Mouse (Mus musculus): ENCODE data around the gene Mrpl53.
A peak's percentile ranks its signal among the peaks of the same experiment; 100 is the strongest.

Gene Mrpl53

DNA sequence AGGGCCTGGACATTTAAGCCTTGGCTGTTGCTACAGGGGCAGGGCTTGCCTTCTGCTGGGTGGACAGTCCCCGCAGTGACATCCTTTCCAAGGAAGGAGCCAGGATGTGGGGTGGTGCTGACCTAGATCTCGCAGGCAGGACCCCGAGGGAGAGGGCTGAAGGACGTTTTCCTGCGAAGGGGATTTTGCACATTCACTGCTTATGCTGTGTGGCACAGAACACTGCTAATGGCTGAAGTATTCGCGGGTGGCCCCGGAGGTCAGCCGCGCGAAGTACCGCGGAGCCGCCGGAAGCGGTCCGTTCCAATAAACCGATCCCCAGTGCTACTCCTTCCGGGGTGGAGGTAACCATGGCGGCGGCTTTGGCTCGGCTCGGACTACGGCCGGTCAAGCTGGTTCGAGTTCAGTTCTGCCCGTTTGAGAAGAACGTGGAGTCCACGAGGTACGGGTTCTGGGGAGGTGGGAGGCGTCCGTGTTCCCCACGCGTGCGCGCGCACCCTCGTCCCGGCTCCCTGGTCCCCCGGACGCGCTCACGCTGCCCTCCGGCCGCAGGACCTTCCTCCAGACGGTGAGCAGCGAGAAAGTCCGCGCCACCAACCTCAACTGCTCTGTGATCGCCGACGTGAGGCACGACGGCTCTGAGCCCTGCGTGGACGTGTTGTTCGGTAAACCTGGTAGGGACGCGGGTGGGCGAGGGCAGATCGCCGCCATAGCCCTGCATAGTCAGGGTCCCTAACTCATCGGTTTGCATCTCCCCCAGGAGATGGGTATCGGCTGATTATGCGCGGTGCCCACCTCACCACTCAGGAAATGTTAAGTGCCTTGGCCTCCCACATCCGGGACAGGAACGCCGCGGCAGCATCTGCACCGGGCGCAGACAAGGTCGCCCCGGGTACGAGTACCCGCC is at the start of gene Mrpl53:
TSS of gene Mrpl53 (plus strand) at position 279 of the 907 bp plus-strand sequence.
- peak; percentile 59 to 65 for DNase-seq (ENCODE audit: low spot score in 2 of 2)

GRCm38 (mm10) chr6:83065995-83066394 is 42.8 kb upstream of the Mrpl53 start:
- no peak for DNase-seq (ENCODE audit: low spot score in 2 of 2)

DNA sequence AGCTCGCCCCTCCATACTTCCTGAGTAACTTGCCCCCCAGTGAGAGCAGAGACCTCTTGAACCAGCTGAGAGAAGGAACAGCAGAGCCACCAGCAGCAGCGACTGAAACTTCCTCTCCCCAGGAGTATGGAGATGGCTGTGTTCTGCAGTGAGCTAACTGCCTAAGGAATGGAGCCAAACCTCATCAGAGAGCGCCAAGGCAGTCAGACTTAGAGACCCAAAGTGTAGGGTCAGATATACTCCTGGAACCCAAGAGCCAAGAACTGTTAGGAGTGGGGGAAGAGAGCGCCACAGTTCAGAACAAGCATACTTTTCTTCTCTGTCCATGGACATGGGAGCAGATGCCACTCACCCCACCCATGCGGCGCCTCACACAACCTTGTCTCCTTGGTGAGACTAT is 42.4 kb upstream of the Mrpl53 start:
- DNase-seq (ENCODE audit: low spot score in 2 of 2): no peak

DNA sequence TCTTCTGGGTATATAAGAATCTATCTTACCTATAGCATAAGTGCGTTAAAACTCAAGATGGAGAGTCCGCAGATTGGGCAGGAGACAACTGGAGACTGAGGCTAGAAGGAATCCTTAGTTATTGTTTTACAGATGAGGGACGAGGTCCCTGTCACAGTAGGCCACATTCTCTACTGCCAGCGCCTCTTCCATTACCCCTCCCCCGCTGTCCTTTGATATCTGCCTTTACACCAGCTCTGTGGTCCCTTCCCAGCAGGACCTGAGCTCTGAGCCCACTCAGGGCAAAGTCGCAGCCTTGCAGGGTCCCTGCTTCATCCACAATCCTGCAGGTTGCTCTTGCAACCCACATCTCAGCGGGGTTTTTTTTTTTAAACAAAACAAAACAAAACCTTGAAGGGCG is 40.6 kb upstream of the Mrpl53 start:
- DNase-seq (ENCODE audit: low spot score in 2 of 2): no peak

GRCm38 (mm10) chr6:83068706-83069487 is 39.9 kb upstream of the Mrpl53 start:
- no peak for DNase-seq (ENCODE audit: low spot score in 2 of 2)

DNA sequence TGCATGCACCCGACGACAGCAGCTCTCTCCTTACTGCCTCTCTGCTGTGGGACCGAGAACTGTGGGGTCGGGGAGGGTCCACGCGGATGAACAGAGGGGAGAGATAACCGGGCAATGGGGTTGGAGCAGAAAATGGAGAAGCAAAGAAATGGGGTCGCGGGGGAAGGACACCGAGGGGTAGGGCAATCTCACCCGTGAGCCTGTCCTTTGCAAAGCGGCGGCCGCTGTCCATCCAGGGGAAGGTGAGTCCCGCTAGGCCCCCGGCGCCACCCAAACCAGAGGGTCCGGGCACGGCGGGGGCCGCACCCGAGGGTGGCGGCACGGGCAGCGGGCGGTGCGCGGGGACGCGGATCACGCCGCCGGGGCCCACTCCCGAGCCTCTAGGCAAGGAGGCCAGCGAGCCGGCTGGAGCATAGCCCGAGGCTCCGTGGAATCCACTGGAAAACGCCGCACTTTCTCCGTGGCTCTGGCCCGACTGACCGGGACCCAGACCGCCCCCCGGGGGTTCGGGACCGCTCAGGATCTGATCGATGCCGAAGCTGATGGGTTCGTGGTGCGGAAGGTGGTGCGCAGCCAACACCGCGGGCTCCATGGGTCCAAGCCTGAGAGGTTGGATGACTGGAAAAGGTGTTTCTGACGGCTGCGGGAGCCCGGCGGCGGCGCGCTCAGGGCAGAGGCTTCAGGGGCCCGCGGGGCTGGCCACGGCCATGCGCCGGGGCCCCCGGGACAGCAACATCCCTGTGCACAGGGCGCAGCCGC is 39.2 kb upstream of the Mrpl53 start:
- DNase-seq (ENCODE audit: low spot score in 2 of 2): no peak

DNA sequence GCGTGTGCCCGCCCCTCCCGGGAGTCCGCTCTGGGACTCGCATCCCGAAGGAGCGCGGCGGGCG is 38.8 kb upstream of the Mrpl53 start, which contains the start of gene Tlx2:
TSS of gene Tlx2 (minus strand) at position 47 of the 64 bp plus-strand sequence.
- DNase-seq (ENCODE audit: low spot score in 2 of 2): no peak

DNA sequence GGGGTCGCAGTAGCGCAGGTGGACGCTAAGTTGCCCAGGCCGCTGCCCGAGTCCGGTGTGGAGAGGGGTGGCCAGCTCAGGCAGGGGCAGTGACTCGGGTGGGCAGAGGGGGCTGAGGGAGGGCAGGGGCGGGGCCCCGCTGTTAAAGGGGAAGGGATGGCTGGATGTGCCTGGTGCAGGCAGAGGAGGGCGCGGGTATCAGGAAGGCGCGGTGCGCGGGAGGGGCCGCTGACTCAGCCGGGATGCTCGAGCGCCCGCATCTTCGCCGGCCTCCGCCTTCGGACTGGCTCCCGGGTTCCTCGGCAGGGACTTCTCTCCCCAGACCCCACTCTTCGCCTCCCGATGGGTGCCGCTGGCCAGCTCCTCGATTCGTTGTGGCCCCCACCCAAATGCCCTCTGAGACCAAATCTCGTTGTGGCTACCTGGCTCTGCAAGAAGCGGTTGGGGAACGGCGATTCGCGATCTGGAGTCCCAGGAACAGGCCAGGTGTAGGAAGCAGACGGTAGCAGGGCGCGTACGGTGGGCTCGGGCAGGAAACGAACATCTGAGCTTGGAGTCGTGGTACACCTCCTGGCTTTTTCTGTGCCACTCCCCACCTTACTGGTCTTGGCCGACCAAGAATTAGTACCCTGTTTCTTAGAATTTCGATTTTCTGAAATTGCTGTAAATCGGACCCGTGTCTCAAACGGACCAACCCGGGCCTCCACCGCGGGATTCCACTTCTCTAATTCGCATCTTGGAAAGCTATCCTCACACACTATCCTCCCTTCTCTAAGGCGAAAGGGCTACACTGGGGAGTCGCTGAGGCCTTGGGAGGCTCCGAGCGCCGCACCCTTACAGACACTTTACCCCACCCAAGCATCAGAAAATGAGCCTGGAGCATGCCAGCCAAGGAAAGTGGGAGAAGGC is 38.3 kb upstream of the Mrpl53 start:
- no peak for DNase-seq (ENCODE audit: low spot score in 2 of 2)

DNA sequence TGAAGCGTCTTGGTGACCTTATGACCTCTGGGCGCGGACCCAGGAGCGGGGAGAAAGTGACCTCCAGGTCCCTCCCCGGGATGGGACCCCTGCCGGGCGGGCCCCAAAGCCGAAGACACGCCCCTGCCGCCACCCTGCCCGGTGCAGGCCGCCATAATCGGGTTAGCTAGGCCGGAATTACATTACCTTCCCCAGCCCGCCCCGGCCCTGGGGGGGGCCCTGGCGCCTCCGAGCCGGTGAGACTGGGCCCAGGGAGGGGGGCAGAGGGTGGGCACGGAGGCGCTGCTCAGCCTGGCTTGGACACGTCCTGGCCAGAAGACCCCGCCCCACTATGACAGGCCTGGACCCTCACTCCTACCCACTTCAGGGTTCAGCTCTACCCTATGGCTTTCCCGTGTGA is 37.6 kb upstream of the Mrpl53 start:
- no peak for DNase-seq (ENCODE audit: low spot score in 2 of 2)

DNA sequence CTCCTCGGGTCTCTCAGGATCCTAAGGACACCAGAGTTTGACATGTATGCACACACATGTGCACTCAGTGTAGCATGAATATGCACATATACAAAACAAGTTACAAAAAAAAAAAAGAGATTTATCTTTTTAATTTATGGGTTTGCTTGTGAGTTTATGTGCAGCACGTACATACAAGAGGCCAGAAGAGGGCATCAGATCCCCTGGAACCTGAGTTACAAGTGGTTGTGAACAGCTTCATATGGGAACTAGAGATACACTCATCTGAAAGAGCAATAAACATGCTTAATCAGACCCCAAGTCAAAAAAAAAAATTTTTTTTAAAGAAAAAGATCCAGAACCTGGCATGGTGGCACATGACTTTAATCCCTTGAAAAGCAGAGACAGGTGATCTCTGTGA is 33.9 kb upstream of the Mrpl53 start:
- peak in 1 of 2 experiments; percentile 33 for DNase-seq (ENCODE audit: low spot score in 2 of 2)

GRCm38 (mm10) chr6:83077630-83078323 is 31.1 kb upstream of the Mrpl53 start, which contains the start of gene Pcgf1:
Gene Pcgf1, plus strand, starts transcription at chr6:83077869.
- peak in 1 of 2 experiments; percentile 23 for DNase-seq (ENCODE audit: low spot score in 2 of 2)

- DNase-seq (ENCODE audit: low spot score in 2 of 2): peak; percentile 98 to 100
Observed at GRCm38 (mm10) chr6:83078324-83078858, 30.4 kb upstream of the Mrpl53 start.

GRCm38 (mm10) chr6:83080210-83080609 is 28.6 kb upstream of the Mrpl53 start:
- no peak for DNase-seq (ENCODE audit: low spot score in 2 of 2)

GRCm38 (mm10) chr6:83083497-83083896 is 25.3 kb upstream of the Mrpl53 start:
- DNase-seq (ENCODE audit: low spot score in 2 of 2): no peak

DNA sequence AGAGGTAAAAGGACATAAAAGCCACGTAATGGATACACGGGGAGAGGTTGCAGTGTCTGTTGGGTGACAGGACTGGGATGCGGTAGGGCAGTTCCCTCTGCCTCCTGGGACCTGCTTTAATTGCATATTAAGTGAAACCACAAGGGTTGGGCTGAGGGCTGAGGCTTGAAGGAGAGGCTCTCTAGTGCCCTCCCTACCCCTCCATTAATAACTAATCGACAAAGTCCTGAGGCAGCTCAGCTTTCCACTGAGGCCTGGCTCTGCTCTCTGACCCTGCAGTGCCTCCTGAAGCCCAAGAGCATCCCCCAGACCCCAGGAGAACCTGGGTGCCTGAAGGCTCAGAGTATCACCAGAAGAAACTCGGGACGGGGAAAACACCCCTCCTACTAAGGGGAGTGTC is 24.4 kb upstream of the Mrpl53 start:
- DNase-seq (ENCODE audit: low spot score in 2 of 2): no peak

DNA sequence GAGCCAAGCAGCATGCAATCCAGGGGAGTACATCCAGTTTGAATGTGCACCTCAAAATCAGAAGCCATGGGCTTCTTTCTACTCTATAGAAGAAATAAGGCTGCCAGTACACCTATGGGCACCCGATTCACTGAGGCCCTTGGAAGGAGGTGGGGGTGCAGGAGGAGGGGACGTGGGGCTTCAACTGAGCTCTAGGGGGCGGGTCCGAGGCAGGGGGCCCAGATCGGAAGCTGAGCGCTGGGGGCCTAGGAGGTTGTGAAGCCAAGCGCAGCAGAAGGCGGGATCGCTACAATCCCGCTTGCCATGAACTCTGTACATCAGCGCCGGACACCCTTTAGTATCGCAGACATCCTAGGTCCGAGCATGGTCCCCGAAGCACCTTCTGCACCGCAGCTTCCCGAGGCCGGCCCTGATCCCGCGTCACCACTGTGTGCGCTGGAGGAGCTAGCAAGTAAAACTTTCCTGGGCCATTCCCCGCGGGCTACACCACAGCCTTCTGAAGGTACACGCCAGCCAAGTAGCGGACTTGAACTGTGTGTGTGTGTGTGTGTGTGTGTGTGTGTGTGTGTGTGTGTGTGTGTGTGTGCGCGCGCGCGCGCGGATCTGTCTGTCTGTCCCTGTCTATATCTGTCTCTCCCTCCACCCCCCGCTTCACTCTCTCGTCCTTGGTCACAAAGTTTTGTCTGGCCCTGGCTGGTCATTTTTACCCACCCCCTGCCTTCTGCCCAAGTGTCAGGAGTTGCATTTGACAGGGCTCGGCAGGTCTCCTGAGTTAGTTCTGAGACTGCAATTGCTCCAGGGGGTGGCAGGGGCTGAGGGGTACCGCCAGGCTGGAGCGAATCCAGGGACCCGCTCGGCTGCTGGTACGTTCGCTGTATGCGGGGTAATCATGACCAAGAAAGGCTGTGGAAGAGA is 22.5 kb upstream of the Mrpl53 start, which contains the start of gene Lbx2:
TSS of gene Lbx2 (plus strand) at position 247 of the 915 bp plus-strand sequence.
- DNase-seq (ENCODE audit: low spot score in 2 of 2): no peak

GRCm38 (mm10) chr6:83087205-83087925 is 21.5 kb upstream of the Mrpl53 start:
- no peak for DNase-seq (ENCODE audit: low spot score in 2 of 2)

- no peak for DNase-seq (ENCODE audit: low spot score in 2 of 2)
Observed at GRCm38 (mm10) chr6:83087926-83088260, 20.9 kb upstream of the Mrpl53 start.
